ENCODE assay signal across 9 mouse cellular contexts in the genomic region with DNA sequence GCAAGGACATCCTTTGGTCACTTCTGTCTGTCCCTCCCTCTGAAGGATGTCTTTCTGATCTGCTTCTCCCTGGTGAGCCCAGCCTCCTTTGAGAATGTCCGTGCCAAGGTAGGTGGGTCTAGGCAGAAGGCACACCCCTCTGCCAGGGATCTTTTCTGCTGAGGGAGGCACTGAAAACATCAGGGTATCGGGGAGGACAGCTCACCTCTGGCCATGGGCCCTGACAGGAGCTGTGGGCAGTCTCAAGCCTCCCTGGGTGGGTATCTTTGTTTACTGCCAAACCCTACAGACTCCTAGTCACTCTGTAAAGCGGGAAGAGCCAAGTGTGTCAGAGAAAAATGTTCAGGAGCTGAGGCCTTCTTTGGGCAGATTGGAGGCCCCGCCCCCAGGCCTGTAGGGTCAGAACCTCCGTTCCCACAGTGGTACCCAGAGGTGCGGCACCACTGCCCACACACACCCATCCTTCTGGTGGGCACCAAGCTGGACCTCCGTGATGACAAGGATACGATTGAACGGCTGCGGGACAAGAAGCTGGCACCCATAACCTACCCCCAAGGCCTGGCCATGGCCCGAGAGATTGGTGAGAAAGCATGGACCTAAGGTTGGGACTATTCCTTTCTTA. TPM values are rescaled to one million over a fixed set of nuclear protein-coding genes. Genes with fewer than 3 reads are reported as not detected.
A peak's percentile ranks its signal among the peaks of the same experiment; 100 is the strongest.
DNase-seq lines count a peak whose midpoint lies in the region; ATAC-seq and TF ChIP-seq lines count a peak whose summit lies in the region.
"Had no signal": no experiment of that assay in that cellular context is flagged by ENCODE, and none has a peak within 500 bp of the region (broad histone marks: within the 10 kb centered on the region; RNA-seq: fewer than 3 reads in every experiment).

No protein-coding gene starts in this region.

- no peak for TF ChIP-seq CTCF in stomach, postnatal 0 days (IDR thresholded peaks at IDR 0.05; ENCODE audit: low read depth)

- H3K9me3 ChIP-seq in limb, embryonic 11.5 days (ENCODE audit: control insufficient read depth, low read length) = no peaks in the 10 kb centered on the region
- H3K9me3 ChIP-seq in stomach, postnatal 0 days (ENCODE audit: control insufficient read depth, low read length) = no peaks in the 10 kb centered on the region

- no peak for TF ChIP-seq EP300 in stomach, postnatal 0 days (optimal IDR thresholded peaks at IDR 0.05)

- no peak for ATAC-seq in limb, embryonic 11.5 days (ENCODE audit: insufficient number of reproducible peaks, low FRiP score, low TSS enrichment, low read depth)
- no peak for ATAC-seq in stomach, postnatal 0 days (ENCODE audit: low FRiP score, low TSS enrichment)
- no peak for ATAC-seq in erythroblast, adult 5-6 weeks (replicated peaks; ENCODE audit: low FRiP score, poor library complexity, severe bottlenecking)

- no peak overlapping the region for H3K27ac ChIP-seq in limb, embryonic 11.5 days (replicated peaks; ENCODE audit: low read depth, low read length)
- H3K27ac ChIP-seq in stomach, postnatal 0 days (replicated peaks) = no peak overlapping the region

- peak; percentile 91 for DNase-seq in heart, adult 11 months
- no peak for DNase-seq in heart, postnatal 36 days
- peak; percentile 12 for DNase-seq in urinary bladder, postnatal 14 days (ENCODE audit: low spot score)
- DNase-seq in urinary bladder, postnatal 25 days (ENCODE audit: low spot score) = no peak
- DNase-seq in limb, embryonic 11.5 days (ENCODE audit: low spot score) = no peak
- DNase-seq in stomach, postnatal 0 days (ENCODE audit: low spot score) = peak; percentile 24
- no peak for DNase-seq in right cerebral cortex, adult 2 months (ENCODE audit: low spot score in 2 of 2)
- DNase-seq: heart, postnatal 4 days had no signal

- peaks cover 16% of the 10 kb centered on the region; the same call in 1 of the 2 replicates for H3K4me1 ChIP-seq in limb, embryonic 11.5 days (ENCODE audit: control insufficient read depth, insufficient read depth, low read length)
- peaks cover 8% of the 10 kb centered on the region; the same call in 1 of the 2 replicates for H3K4me1 ChIP-seq in stomach, postnatal 0 days (replicated peaks; ENCODE audit: control insufficient read depth, insufficient read depth)

- H3K4me3 ChIP-seq in limb, embryonic 11.5 days (ENCODE audit: low read depth, low read length) = no peak overlapping the region
- no peak overlapping the region for H3K4me3 ChIP-seq in stomach, postnatal 0 days (ENCODE audit: low read depth, low read length)

- 0 out of 2 replicates have a peak overlapping the region, but pooled peaks have one; percentile 12 for H3K4me2 ChIP-seq in limb, embryonic 11.5 days (ENCODE audit: low read depth, severe bottlenecking)
- H3K4me2 ChIP-seq in stomach, postnatal 0 days (replicated peaks; ENCODE audit: low read depth) = no peak overlapping the region; the same call in 1 of the 2 replicates

- intact Hi-C loops in heart, postnatal 36 days (cut with DNase I) = loop anchor here (5.0 kb wide), 1 partner anchor 184 kb away; no protein-coding TSS in a partner anchor

- H3K36me3 ChIP-seq in limb, embryonic 11.5 days (ENCODE audit: control insufficient read depth, insufficient read depth, low read length) = peaks cover 7% of the 10 kb centered on the region; the same call in 1 of the 2 replicates
- H3K36me3 ChIP-seq in stomach, postnatal 0 days (ENCODE audit: control insufficient read depth, insufficient read depth, low read length) = no peaks in the 10 kb centered on the region

- no peaks in the 10 kb centered on the region for H3K27me3 ChIP-seq in limb, embryonic 11.5 days (ENCODE audit: control insufficient read depth, insufficient read depth, low read length)
- no peaks in the 10 kb centered on the region for H3K27me3 ChIP-seq in stomach, postnatal 0 days (ENCODE audit: control insufficient read depth, insufficient read depth, low read length)

- 91% methylated on average over 11 of the region's 11 CpGs for WGBS in limb, embryonic 11.5 days
- 78% methylated on average over 11 of the region's 11 CpGs for WGBS in stomach, postnatal 0 days

- H3K9ac ChIP-seq in limb, embryonic 11.5 days (ENCODE audit: low read length) = no peak overlapping the region
- H3K9ac ChIP-seq in stomach, postnatal 0 days (ENCODE audit: low read length) = no peak overlapping the region

RNA-seq across cellular contexts. Expression of gene Rac3, which starts 1.6 kb away (rescaled TPM):
- total RNA-seq in heart, postnatal 36 days (2021) = 1 to 10 TPM in 1 of 2 experiments, under 1 TPM in 1; 0.36 to 1.6 TPM
- polyA plus RNA-seq in limb, embryonic 11.5 days (2014; fragmentation: Nextera tagmentation; extraction: Ambion mirVana) = 7.4 and 12.8 TPM in 2 replicates
- polyA plus RNA-seq in stomach, postnatal 0 days (2015; fragmentation: Nextera tagmentation; extraction: Ambion mirVana) = 21.9 and 22.1 TPM in 2 replicates
- total RNA-seq in erythroblast, adult 5-6 weeks (2015; ENCODE audit: low replicate concordance) = 3.3 TPM in 1 of 2 replicates, not detected in the other
- total RNA-seq in erythroblast, adult 5-6 weeks (2017; ENCODE audit: low replicate concordance) = not detected in 2 replicates

RNA-seq across cellular contexts. Expression of gene Dcxr, which starts 4.2 kb away (rescaled TPM):
- 10 to 100 TPM in 1 of 2 experiments, 1 to 10 TPM in 1; 9.2 to 12.0 TPM for total RNA-seq in heart, postnatal 36 days (2021)
- 12.4 and 16.5 TPM in 2 replicates for polyA plus RNA-seq in limb, embryonic 11.5 days (2014; fragmentation: Nextera tagmentation; extraction: Ambion mirVana)
- polyA plus RNA-seq in stomach, postnatal 0 days (2015; fragmentation: Nextera tagmentation; extraction: Ambion mirVana) = 56.3 and 58.4 TPM in 2 replicates
- 6.1 and 6.5 TPM in 2 replicates for total RNA-seq in erythroblast, adult 5-6 weeks (2015; ENCODE audit: low replicate concordance)
- 1.9 and 3.1 TPM in 2 replicates for total RNA-seq in erythroblast, adult 5-6 weeks (2017; ENCODE audit: low replicate concordance)

RNA-seq across cellular contexts. Expression of gene Cbr2, which starts 9.0 kb away (rescaled TPM):
- 10 to 100 TPM; 14.4 to 19.7 TPM for total RNA-seq in heart, postnatal 36 days (2021)
- 6.7 and 7.4 TPM in 2 replicates for polyA plus RNA-seq in limb, embryonic 11.5 days (2014; fragmentation: Nextera tagmentation; extraction: Ambion mirVana)
- 129 and 160 TPM in 2 replicates for polyA plus RNA-seq in stomach, postnatal 0 days (2015; fragmentation: Nextera tagmentation; extraction: Ambion mirVana)
- total RNA-seq in erythroblast, adult 5-6 weeks (2015; ENCODE audit: low replicate concordance) = 9.0 TPM in 1 of 2 replicates, not detected in the other
- total RNA-seq in erythroblast, adult 5-6 weeks (2017; ENCODE audit: low replicate concordance) = not detected in 2 replicates

RNA-seq across cellular contexts. Expression of gene Lrrc45, which starts 9.1 kb away (rescaled TPM):
- 1 to 10 TPM; 5.3 to 7.0 TPM for total RNA-seq in heart, postnatal 36 days (2021)
- 44.3 and 47.8 TPM in 2 replicates for polyA plus RNA-seq in limb, embryonic 11.5 days (2014; fragmentation: Nextera tagmentation; extraction: Ambion mirVana)
- polyA plus RNA-seq in stomach, postnatal 0 days (2015; fragmentation: Nextera tagmentation; extraction: Ambion mirVana) = 18.7 and 20.4 TPM in 2 replicates
- total RNA-seq in erythroblast, adult 5-6 weeks (2015; ENCODE audit: low replicate concordance) = 1.5 and 2.3 TPM in 2 replicates
- total RNA-seq in erythroblast, adult 5-6 weeks (2017; ENCODE audit: low replicate concordance) = 3.7 and 7.0 TPM in 2 replicates

RNA-seq across cellular contexts. Expression of gene Cenpx, which starts 9.3 kb away (rescaled TPM):
- total RNA-seq in heart, postnatal 36 days (2021) = 10 to 100 TPM; 33.1 to 38.3 TPM
- 126 and 127 TPM in 2 replicates for polyA plus RNA-seq in limb, embryonic 11.5 days (2014; fragmentation: Nextera tagmentation; extraction: Ambion mirVana)
- polyA plus RNA-seq in stomach, postnatal 0 days (2015; fragmentation: Nextera tagmentation; extraction: Ambion mirVana) = 123 and 127 TPM in 2 replicates
- total RNA-seq in erythroblast, adult 5-6 weeks (2015; ENCODE audit: low replicate concordance) = 24.5 and 59.8 TPM in 2 replicates
- total RNA-seq in erythroblast, adult 5-6 weeks (2017; ENCODE audit: low replicate concordance) = 2.2 and 10.8 TPM in 2 replicates

Comparison
In these comparisons a context has a peak if more than half of its experiments do, and no peak if none do; other contexts are left out.
1. DNase-seq: peak in heart, adult 11 months (single experiment), urinary bladder, postnatal 14 days (single experiment) and stomach, postnatal 0 days (single experiment); none in heart, postnatal 36 days (0 of 2), urinary bladder, postnatal 25 days (single experiment), limb, embryonic 11.5 days (single experiment) and right cerebral cortex, adult 2 months (0 of 2).